Mouse (Mus musculus): ENCODE measurements around the gene Rabl3. TPM values are rescaled to one million over a fixed set of nuclear protein-coding genes. Genes with fewer than 3 reads are reported as not detected.
A peak's percentile ranks its signal among the peaks of the same experiment; 100 is the strongest.

The Rabl3 gene
- polyA plus RNA-seq, 1 experiment from 2014 or later = 36.2 TPM

DNA sequence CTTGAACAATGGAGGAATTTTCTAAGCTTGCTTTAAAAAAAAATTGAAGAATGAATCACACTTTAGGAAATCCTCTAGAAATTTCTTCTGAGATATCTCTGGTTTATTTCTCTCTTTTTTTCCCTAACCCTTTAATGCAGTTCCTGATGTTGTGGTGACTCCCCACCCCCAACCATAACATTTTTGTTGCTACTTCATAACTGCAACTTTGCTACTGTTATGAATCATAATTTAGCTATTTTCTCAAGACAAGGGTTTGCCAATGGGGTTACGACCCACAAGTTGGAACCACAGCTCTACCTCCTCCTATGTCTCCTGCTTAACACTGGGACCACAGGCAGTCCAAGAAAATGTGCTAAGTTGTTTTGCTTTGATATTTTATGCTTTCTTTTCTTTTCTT lies 63.7 kb downstream of the Rabl3 start:
- Histone ChIP-seq H3K4me3 (no peak overlapping the region), H3K36me3 (no peaks in the 10 kb centered on the region), H3K27me3 (no peaks in the 10 kb centered on the region), H3K9ac (replicated peaks) (no peak overlapping the region), H3K4me1 (no peaks in the 10 kb centered on the region), H3K27ac (replicated peaks) (no peak overlapping the region), H3K9me3 (no peaks in the 10 kb centered on the region), H3K4me2 (replicated peaks) (no peak overlapping the region)
- no peak for ATAC-seq (ENCODE audit: low FRiP score, low read depth)
- WGBS = 88% methylated on average over 1 of the region's 1 CpGs

- Histone ChIP-seq H3K9me3 (no peaks in the 10 kb centered on the region), H3K4me1 (no peaks in the 10 kb centered on the region), H3K9ac (replicated peaks) (no peak overlapping the region), H3K27me3 (no peaks in the 10 kb centered on the region), H3K36me3 (no peaks in the 10 kb centered on the region), H3K4me3 (no peak overlapping the region), H3K27ac (replicated peaks) (no peak overlapping the region), H3K4me2 (replicated peaks) (no peak overlapping the region)
- WGBS = 87% methylated on average over 6 of the region's 6 CpGs
- no peak for ATAC-seq (ENCODE audit: low FRiP score, low read depth)
Measured at GRCm38 (mm10) chr16:37604243-37604642, 64.6 kb downstream of the Rabl3 start.

DNA sequence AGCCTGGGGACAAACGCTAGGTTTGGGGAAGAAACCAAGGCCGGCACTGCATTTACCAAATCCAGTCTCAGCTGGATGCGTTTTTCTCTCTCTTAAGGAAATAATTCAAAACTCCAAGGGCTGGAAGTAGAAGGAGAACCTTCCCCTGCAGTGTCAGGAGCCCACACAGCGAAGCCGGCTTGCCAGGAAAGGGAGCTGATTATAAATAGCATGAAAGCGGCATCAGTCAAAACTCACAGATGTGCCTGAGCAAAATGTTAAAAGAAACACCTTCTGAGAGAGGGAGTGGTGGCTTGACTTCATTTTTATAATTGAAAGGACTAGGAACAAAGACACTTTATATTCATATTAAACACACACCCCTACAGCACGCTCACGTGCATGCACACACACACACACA lies 70.6 kb downstream of the Rabl3 start:
- WGBS = 83% methylated on average over 8 of the region's 8 CpGs
- H3K27ac ChIP-seq (replicated peaks) = no peak overlapping the region
- no peak overlapping the region for H3K9ac ChIP-seq (replicated peaks)
- H3K4me2 ChIP-seq (replicated peaks) = no peak overlapping the region
- no peaks in the 10 kb centered on the region for H3K9me3 ChIP-seq
- ATAC-seq (ENCODE audit: low FRiP score, low read depth) = no peak
- H3K4me3 ChIP-seq = no peak overlapping the region
- H3K4me1 ChIP-seq = no peaks in the 10 kb centered on the region
- no peaks in the 10 kb centered on the region for H3K27me3 ChIP-seq
- H3K36me3 ChIP-seq = no peaks in the 10 kb centered on the region

- Histone ChIP-seq H3K4me3 (no peak overlapping the region), H3K27ac (replicated peaks) (no peak overlapping the region), H3K36me3 (no peaks in the 10 kb centered on the region), H3K4me2 (replicated peaks) (no peak overlapping the region), H3K4me1 (no peaks in the 10 kb centered on the region), H3K9me3 (no peaks in the 10 kb centered on the region), H3K27me3 (no peaks in the 10 kb centered on the region), H3K9ac (replicated peaks) (no peak overlapping the region)
- 87% methylated on average over 7 of the region's 7 CpGs for WGBS
- no peak for ATAC-seq (ENCODE audit: low FRiP score, low read depth)
Measured at GRCm38 (mm10) chr16:37611072-37611471, 71.4 kb downstream of the Rabl3 start.

DNA sequence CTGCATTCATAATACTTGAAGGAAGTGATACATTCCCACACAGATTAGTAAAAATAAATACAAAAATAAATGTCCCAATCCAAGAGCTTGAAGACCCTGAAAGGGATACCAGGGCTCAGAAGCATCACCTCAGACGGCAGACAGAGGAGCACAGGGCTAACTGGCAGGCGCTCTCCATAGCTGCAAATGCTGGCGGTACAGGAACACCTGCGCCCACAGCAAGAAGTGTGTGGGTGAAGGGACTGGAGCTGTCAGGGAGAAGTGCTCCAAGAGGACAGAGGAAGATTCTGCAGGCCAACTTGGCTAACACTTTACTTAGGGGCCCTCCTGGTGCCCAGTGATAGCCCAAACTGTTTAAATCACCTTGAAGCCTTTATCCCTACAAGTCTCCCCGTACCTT lies 72.3 kb downstream of the Rabl3 start:
- H3K9ac ChIP-seq (replicated peaks) = no peak overlapping the region
- H3K27ac ChIP-seq (replicated peaks) = no peak overlapping the region
- no peaks in the 10 kb centered on the region for H3K9me3 ChIP-seq
- H3K4me1 ChIP-seq = no peaks in the 10 kb centered on the region
- 94% methylated on average over 5 of the region's 5 CpGs for WGBS
- no peak overlapping the region for H3K4me3 ChIP-seq
- ATAC-seq (ENCODE audit: low FRiP score, low read depth) = no peak
- H3K36me3 ChIP-seq = no peaks in the 10 kb centered on the region
- H3K4me2 ChIP-seq (replicated peaks) = no peak overlapping the region
- H3K27me3 ChIP-seq = no peaks in the 10 kb centered on the region

DNA sequence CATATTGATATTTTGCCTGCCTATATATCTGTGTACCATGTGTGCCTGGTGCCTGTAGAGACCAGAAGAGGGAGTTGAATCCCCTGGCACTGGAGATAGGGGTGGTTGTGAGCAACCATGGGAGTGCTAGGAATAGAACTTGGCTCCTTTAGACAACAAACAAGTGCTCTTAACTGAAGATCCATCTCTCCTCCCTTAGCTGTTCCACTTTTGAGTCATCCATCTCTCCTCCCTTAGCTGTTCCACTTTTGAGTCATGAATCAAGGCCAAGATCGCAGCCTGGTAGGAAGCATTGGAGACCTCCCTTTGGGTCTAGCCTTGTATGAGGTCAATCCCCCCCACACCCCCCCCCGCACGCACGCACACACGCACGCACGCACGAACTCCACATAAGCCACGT lies 74.9 kb downstream of the Rabl3 start:
- no peak overlapping the region for H3K9ac ChIP-seq (replicated peaks)
- ATAC-seq (ENCODE audit: low FRiP score, low read depth) = no peak
- H3K27ac ChIP-seq (replicated peaks) = no peak overlapping the region
- 94% methylated on average over 9 of the region's 9 CpGs for WGBS
- H3K4me3 ChIP-seq = no peak overlapping the region
- H3K4me2 ChIP-seq (replicated peaks) = no peak overlapping the region
- no peaks in the 10 kb centered on the region for H3K36me3 ChIP-seq
- no peaks in the 10 kb centered on the region for H3K9me3 ChIP-seq
- H3K4me1 ChIP-seq = peaks cover 5% of the 10 kb centered on the region; the same call in 1 of the 2 replicates
- no peaks in the 10 kb centered on the region for H3K27me3 ChIP-seq

DNA sequence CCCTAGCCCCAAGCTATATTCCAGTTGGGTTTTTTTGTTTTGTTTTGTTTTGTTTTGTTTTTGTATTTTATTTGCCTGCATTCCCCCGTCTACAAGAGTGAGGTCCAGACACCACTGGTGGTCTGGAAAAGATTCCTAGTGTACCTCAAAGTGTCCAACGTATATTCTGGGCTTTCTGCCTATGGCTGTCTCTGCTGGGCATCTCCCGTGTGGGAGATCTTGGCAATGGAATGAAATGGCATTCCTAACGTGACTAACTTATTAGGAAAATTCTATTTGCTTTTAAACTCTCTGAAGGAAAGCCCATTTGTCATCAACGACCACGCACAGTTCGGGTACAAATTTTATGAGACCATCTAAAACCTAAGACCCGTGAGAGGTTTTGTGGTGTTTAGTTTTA lies 75.7 kb downstream of the Rabl3 start:
- no peak overlapping the region for H3K9ac ChIP-seq (replicated peaks)
- H3K36me3 ChIP-seq = no peaks in the 10 kb centered on the region
- no peak overlapping the region for H3K4me2 ChIP-seq (replicated peaks)
- WGBS = 85% methylated on average over 8 of the region's 8 CpGs
- no peak overlapping the region for H3K4me3 ChIP-seq
- ATAC-seq (ENCODE audit: low FRiP score, low read depth) = no peak
- no peaks in the 10 kb centered on the region for H3K9me3 ChIP-seq
- no peak overlapping the region for H3K27ac ChIP-seq (replicated peaks)
- H3K27me3 ChIP-seq = no peaks in the 10 kb centered on the region
- H3K4me1 ChIP-seq = peaks cover 5% of the 10 kb centered on the region; the same call in 1 of the 2 replicates

DNA sequence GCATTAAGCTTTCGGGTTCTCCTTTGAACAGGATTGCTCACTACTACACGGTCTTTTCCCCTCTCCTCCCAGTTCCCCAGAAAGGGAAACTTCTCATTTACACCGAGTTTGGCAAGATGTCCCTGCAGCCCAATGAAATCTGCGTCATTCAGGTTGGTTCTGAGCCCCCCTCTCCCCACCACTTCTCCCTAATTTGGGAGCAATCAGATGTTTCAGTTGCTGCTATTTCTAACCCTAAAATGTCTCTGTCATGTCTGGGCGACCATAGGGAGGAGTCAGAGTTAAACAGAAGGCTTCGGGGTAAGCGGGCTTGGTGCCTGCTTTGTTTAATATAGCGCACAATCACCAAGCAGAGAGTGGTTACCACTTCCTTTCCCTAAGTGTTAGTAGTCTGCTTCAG lies 76.4 kb downstream of the Rabl3 start:
- no peak for ATAC-seq (ENCODE audit: low FRiP score, low read depth)
- no peak overlapping the region for H3K9ac ChIP-seq (replicated peaks)
- no peak overlapping the region for H3K27ac ChIP-seq (replicated peaks)
- 82% methylated on average over 8 of the region's 8 CpGs for WGBS
- H3K9me3 ChIP-seq = no peaks in the 10 kb centered on the region
- H3K4me3 ChIP-seq = no peak overlapping the region
- H3K4me1 ChIP-seq = peaks cover 5% of the 10 kb centered on the region; the same call in 1 of the 2 replicates
- no peaks in the 10 kb centered on the region for H3K27me3 ChIP-seq
- no peaks in the 10 kb centered on the region for H3K36me3 ChIP-seq
- H3K4me2 ChIP-seq (replicated peaks) = no peak overlapping the region

DNA sequence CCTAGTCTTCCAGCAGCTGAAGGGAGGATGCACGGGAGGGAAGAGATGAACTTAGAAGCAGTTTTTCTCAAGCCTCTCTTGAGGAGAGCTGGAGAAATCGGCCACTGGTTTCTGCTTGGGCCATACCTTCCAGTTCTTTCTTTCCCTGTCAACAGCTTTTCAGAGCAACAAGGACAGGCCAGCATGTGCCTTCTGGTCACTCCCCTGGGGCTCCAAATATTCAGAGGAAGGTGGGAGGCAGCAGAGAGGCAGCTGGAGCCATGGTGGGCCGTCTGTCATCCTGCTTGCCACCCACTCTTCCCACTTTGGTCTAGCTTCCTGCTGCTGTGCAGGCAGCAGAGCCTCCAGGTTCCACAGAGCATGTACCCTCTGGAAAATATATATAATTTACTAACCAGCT lies 78.0 kb downstream of the Rabl3 start:
- no peak overlapping the region for H3K9ac ChIP-seq (replicated peaks)
- ATAC-seq (ENCODE audit: low FRiP score, low read depth) = peak; percentile 23; the same call in 1 of the 2 replicates
- no peaks in the 10 kb centered on the region for H3K9me3 ChIP-seq
- H3K36me3 ChIP-seq = no peaks in the 10 kb centered on the region
- H3K4me3 ChIP-seq = no peak overlapping the region
- no peak overlapping the region; the same call in 1 of the 2 replicates for H3K27ac ChIP-seq (replicated peaks)
- no peaks in the 10 kb centered on the region for H3K27me3 ChIP-seq
- 37% methylated on average over 3 of the region's 3 CpGs for WGBS
- no peak overlapping the region for H3K4me2 ChIP-seq (replicated peaks)
- peaks cover 5% of the 10 kb centered on the region; the same call in 1 of the 2 replicates for H3K4me1 ChIP-seq

Other genes starting within 250 kb of the Rabl3 start
- 5.9 and 8.8 TPM in 2 replicates for gene Stxbp5l, start 154.9 kb upstream of the Rabl3 start, polyA plus RNA-seq (2016; fragmentation: Nextera tagmentation; extraction: Ambion mirVana)
- gene Gtf2e1, start 96 bp upstream of the Rabl3 start, polyA plus RNA-seq (2016; fragmentation: Nextera tagmentation; extraction: Ambion mirVana) = 46.7 and 53.7 TPM in 2 replicates
- gene Hgd, start 40.3 kb downstream of the Rabl3 start, polyA plus RNA-seq (2016; fragmentation: Nextera tagmentation; extraction: Ambion mirVana) = 0.21 TPM in 1 of 2 replicates, not detected in the other
- gene Ndufb4, start 114.6 kb downstream of the Rabl3 start, polyA plus RNA-seq (2016; fragmentation: Nextera tagmentation; extraction: Ambion mirVana) = 64.0 and 65.8 TPM in 2 replicates
- 169 and 215 TPM in 2 replicates for gene Fstl1, start 237.0 kb downstream of the Rabl3 start, polyA plus RNA-seq (2016; fragmentation: Nextera tagmentation; extraction: Ambion mirVana)